Mouse (Mus musculus) kidney, adult 11 months (tissue): ENCODE results near the gene Zyx.

Experiments used
- DNase-seq: peaks from one replicate; pipeline ENCODE4 v3.0.0; 2022

Gene Zyx

DNA sequence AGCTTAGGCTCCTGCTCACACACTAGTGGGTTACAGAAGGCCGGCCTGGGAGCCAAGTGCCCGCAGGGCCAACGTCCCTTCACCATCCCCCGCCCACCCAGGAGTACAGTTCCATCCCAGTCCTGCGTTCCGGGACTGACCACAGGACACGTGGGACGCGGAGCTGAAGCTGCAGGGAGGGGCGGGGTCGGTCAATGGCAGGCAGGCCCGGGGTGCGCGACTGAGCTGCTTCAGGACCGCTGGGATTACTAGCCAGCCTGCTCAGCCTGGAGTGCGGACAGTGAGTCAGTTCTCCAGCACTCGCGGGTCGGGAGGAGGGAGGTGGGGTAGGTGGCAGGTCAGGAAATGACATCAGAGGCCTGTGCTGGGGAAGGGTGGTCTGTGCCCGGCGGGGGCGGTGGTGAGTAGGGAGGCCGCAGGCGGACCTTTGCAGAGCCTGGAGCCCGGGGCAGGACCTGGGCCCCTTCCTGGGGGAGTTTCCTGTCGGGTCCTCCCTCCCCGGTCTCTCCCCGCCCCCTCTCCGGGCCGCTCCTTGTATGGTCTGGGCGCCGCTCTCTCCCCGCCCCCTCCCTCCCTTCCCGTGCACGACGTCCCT, at the start of gene Zyx:
Gene Zyx, plus strand, starts transcription at position 205 of the 595 bp plus-strand sequence.
- DNase-seq, result peak; percentile 94

DNA sequence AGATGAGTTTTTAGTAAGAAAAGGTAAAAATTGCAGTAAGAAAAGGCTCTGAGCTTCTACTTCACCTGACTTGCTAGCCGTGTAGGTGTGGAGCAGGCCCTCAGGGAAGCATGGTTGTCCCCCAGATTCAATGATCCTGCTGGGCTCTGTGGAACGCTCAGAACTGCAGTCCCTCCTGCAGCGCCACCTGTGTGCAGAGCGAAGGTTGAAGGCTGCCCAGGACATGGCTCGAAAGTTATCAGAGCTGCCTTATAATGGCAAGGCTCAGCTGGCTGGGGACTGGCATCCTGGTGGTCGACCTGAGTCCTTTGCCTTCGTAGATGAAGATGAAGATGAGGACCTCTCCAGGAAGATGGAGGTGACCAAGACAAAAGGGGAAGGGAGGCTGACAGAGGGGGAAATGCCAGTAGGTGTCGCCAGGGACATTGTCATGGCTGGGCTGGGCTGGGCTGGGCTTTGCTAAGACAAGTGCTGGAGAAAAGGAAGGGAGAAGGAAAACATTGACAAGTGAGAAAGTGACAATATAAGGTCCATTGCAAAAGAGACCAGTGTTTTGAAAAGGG, 39.5 kb upstream of the Zyx start:
- no peak for DNase-seq

DNA sequence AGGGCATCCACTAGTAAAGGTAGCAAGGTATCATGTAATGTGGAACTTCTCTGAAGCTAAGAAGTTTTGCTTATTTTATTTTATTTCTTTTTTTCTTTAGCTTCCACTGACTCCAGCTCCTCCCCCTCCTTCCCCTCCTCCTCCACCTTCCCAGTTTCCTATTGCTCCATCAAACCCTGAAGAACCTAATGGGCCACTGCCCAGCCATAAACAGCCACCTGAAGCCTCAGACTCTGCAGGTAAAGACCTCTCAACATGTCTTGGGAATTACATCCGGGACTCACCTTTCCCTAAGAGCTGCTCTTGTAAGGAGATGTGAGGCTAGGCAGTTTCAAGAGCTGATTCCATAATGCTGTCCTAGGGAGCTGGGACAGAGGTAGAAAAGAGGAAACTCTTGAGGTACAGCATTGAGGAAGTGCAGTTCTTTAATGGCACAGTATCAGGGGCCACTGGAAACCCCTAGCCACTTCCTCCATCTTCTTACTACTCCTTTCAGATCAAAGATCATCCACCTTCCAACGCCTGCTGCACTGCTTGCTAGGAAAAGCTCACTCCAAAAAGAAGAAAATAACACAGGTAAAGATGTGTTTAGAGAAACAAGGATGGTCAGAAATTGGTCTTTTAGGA, 38.9 kb upstream of the Zyx start:
- no peak for DNase-seq

DNA sequence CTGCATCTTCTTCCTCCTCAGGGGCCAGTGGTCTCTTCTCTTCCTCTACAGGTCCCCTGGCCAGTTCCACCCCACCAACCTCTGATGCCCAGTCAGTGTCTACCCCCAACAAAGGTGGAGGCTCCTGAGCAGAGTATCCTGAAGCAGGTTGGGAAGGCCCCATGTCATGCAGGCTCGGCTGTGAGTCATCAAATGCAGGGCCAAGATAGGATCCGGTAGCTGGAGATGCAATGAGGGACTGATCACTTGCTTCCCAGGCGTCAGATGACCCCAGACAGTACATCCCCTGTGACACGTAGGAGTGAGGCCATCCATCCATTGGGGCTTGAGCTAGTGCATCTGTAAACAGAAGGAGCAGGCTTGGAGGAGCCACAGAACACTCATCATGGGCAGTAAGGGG, 31.1 kb upstream of the Zyx start:
- no peak for DNase-seq

DNA sequence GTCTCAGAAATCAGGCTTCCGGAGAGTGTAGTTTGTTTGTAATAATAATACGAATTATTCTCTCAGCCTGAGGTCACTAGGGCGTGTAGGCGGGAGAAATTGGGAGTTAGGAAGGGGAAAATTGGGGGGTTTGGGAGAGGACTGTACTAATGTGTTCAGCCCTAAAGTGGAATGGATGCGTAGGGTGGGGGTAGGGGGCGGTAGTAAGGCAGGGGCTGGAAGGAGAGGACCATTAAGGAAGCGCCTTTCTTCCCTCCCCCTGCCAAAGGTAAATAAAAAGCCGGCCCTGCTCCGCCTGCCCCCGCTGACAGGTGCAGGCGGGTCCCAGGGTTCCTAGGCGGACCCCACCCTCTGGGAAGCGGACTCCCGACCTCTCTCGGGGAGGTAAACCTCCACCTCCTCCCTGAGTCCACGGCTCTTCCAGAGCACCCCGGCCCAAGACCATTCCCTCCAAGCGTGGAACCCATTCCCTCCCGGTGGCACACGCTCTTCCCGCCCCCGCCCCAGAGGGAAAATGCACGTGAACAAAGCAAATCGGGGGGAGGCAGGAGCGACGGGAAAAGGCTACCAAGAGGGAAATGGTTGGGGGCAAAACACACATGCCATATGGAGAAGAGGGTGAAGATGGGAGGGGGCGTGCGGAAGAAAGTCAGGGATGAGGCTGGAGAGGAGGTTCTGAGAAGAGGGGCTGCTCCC, 25.9 kb upstream of the Zyx start:
- DNase-seq, result no peak

DNA sequence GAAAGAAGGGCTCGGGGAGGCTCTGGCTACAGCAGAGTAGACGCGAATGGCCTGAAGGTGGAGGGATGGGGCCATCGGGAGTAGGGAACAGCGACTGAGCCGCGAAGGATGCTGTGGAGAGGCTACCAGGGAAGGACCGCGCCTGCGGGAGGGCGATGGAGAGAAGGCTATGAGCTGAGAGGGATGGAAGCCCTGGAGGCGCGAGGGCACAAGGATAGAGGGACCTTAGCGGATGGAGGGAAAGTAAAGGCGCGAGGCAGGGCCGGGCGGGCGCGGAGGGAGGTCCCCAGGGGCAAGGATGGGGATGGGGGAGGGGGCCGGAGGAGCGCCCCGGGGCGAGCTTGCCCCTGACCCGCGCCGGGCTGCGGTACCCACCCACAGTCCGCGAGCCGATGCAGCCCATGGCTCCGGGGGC, 25.4 kb upstream of the Zyx start:
- no peak for DNase-seq

DNA sequence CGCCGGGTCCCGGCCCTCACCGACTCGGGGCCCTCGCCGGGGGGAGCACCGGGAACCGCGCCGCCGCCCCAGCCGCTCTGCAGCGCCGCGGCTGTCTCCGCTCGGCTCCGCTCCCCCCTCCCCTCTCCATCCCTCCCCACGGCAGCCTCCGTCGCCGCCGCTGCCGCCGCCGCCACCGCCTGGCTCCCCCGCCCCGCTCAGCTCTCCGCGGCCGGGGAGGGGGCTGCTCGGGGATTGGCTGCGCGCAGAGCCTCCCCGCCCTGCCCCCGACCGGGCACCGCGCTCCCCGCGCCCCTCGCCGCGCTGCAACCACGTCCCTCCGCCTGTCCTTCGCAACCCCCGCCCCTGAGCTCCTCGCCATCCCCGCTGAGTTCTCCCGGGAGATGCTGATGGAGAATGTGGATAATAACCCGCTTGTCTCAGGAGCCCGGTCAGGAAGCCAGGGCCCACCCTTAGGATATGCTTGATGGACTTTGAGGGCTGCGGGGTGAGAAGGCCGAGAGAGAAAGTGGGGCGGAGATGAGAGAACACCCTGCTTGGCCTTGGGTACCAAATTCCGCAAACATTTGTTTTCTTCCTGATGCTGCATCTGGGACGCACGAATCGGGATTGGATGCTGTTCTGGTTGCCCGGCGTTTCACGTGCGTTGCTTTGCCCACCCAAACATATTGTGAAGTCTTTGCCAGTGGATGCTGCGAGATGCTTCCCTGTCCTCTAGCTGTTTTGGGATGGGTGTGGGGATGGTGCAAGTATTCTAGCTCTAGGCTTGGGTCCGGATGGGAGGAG, 24.8 kb upstream of the Zyx start, which contains the start of gene Fam131b:
Gene Fam131b, minus strand, starts transcription at position 162 of the 786 bp plus-strand sequence.
- DNase-seq, result no peak

DNA sequence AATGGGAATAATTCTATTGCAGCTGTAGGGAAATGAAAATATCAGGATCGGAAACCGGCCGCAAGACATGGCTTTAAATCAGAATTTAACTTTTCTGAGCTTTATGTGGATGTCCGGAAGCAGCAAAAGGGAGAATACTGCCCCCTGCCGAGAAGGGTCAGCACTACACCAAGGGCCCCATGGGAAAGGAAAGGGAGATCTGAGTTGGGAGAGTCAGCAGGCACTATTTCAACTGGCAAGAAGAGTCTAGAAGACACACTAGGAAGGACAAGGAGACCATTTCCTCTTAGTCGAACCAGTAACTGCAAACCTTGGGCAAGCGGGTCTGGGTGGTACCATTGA, 24.2 kb upstream of the Zyx start:
- DNase-seq, result peak; percentile 39

DNA sequence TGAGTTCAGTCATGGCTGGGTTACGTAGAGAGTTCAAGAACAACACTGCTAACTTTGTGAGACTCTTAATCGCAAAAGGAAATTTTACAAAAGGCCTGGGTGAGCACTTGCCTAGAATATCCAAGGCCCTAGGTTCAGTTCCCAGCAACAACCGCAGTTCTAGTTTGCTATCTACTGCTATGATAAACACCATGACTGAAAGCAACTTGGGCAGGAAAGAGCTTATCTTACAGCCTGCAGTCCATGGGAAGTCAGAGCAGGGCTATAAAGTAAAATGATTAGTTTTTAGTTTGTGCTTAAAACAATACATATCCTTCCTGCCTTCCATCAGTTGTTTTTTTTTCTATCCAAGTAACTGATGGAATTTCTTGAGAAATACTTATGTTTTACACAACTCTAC, 22.9 kb upstream of the Zyx start:
- no peak for DNase-seq

DNA sequence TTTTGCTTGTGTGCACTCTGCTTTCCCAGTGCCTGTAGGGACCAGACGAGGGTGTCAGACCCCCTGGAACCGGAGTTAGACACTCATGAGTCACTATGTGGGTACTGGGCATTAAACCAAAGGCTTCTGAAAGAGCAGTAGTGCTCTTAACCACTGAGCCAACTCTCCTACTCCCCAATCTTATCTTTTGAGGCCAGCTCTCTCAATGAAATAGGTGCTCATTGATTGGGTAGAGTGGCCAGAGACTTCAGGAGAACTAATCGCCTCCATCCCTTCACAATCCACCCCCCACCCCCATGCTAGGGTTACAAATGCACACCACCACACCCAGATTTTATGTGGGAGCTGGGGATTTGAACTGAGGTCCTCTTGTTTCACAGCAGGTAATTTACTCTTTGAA, 20.7 kb upstream of the Zyx start:
- no peak for DNase-seq

DNA sequence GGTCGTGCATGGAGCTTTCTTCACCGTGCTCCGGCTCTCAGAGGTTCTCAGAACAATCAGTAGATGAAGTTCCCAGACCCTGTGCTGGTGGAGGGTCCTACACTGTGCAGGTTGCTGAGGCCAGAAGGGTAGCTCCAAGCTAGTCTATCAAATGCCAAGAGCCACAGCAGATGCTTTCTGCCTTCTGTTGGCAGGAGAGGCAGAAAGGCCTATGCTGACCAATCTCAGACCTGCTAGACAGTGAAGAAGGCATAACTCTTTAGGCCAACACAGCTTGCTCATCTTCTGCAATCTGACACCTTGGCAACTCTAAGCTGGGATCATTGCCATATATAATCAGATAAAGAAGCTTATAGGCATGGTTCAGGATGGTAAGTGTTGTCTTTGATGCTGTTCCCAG, 19.2 kb upstream of the Zyx start:
- no peak for DNase-seq

DNA sequence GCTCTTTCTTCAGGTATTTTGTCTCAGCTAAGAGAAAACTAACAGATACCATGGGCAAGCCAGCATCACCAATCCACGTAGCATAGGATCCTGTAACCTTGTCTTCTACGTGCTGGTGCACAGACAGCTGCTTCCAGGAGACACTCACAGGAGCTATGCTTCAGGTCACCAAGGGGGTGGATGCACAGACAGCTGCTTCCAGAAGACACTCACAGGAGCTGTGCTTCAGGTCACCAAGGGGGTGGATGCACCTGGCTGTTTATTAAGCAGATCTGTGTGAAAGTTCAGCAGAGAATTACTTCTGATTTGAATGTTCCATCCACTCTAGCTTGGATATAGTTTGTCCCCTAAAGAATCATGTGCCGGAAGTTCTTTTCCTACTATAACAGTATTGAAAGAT, 18.5 kb upstream of the Zyx start:
- DNase-seq, result no peak

DNA sequence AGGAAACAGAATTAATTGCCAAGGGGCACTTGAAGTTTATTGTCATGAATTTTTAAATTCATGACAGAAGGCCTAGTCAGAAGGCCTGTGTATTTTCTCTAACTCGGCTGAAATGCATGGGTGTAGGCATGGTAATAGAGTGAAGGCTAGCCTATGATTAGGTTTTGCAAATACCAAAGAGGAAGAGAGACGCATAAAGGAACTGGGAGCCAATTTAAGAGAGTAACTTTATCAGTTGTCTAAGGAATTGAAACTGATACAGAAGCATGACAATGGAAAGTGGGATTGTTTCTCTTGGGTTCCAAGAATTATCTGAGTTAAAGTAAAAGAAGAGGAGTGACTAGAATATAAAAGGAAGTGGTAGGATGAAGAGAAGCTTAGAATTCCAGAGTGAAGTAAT, 10.2 kb upstream of the Zyx start:
- DNase-seq, result no peak

DNA sequence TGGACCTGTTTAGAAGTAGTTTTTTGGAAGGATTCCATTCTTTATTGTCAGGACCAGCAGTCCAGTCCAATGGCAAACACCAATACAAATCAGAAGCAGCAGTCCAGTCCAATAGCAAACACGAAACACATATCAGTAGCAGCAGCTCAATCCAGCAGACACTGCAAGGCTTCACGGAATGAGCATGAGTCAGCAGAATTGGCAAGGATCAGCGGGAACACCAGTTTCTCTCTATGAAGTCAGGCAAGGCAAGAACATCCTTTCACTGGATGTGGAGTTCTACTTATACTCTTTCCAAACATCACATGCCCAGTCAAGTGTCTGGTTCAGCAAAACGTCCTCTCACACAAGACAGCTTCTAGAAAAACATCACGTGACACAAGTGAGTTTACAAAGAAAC, 9.4 kb upstream of the Zyx start:
- no peak for DNase-seq

DNA sequence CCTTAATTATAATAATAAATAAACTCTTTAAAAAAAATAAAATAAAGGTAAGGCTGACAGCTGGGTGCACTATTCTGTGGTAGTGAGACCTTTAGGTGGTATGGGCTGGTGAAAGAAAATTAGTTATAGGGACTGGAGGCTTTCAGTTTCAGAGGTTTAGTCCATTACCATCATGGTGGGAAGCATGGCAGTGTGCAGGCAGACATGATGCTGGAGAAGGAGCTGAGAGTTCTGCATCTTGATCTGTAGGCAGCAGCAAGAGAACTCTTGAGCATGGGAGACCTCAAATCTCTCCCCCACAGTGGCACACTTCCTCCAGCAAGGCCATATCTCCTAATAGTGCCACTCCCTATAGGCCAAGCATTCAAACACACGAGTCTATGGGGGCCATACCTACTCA, 7.3 kb upstream of the Zyx start:
- no peak for DNase-seq

DNA sequence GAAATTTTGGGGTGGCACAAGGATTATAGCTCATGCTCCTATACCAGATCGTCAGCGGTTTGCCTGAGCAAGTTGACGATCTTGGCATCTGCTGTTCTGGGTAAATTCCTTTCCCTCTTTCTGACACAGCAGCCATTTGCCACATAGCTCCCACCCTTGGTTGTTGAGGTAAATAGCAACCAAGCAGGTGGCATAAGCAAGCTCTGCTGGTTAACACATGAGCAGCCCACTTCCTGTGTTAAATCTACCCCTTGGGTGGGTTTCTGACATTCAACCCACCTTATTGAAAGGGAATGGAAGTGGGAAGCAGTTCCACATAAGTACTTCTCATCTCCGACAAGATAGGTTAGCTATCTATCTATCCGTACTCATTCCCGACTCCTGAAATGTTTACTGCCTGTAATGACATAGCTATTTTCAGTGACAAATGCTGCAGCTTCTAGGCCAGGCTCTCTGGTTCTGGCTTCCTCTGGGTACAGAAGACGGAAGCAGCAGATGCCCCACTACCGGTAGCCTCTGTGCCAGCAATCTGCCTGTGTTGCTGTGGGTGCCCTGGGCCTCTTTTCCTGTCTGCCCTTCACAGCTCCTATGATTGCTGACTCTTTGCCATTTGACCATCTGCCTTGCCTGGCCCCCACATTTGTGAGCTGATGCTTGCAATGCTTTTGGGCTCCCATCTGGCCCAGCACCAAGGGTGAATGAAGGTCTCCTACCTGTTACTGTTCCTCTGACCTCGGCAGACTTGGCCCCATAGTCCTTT, 5.9 kb upstream of the Zyx start:
- DNase-seq, result no peak

DNA sequence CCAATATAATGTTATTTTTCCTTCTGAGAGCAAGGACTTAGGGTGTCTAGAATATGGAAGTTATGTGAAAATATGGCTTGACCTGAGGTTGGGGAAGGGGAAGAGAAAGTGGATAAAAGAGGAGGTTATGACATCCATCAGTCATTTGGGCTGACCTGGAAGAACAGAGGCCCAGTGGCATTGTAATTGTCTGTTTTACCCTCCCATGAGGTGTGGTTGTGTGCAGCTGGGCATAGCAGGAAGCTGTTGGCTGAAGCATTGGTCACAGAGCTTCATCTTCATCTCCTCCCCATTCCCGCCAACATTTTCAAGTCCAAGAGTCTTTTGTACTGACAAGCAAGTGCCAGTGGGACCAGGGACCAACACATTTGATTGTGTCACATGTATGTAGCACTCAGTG, 5.2 kb upstream of the Zyx start:
- DNase-seq, result no peak

DNA sequence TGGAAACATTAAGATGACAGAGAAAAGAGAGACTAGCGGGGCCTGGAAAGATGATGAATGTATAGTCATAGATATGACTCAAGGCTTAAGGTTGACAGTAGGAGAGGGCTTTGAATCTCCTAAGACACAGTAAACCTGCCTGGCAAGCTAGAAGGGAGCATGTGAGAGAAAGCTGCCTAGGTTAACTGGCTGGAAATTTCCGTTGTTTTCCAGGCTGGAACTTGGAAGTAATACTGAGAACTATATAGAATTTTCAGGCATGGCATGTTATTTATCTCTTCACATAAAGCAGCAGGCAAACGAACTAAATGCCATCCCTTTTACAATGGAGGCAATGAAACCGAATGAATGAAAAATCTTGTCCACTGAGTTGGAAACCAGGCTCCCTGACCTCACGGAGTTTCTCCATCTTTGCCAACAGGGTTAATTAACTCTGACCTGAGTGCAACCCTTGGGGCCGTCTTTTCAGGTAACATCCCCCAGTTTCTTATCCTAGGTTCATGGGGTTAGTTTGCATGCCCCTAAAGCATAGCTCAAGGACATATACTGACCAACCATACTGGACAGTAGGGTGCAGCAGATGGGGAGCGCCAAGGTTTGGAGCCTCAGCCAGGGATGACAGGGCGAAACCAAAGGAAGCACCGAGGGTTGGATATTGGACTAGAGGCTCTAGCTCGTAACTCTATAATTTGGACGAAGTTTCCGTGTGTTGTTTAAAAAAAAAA, 987 bp upstream of the Zyx start:
- DNase-seq, result no peak

DNA sequence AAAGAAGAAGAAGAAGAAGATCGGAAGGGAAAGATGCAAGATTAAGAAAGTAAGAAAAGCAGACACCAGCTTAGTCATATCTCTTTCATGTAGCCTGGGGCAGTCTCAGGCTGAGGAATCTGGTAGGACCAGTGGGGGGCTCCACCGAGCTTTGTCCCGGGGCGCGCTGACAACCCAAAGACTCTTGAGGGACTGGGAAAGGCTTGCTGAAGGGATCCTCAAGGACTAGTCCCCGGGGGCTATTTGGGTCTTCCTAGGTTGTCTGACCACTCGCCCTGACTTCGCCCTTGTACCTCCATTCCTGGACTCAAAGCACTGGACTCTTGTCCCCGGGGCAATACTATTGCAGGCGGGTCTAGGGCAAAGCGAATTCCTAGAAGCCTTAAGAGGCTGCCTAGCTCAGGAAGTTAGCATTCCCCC, 414 bp upstream of the Zyx start:
- DNase-seq, result no peak

DNA sequence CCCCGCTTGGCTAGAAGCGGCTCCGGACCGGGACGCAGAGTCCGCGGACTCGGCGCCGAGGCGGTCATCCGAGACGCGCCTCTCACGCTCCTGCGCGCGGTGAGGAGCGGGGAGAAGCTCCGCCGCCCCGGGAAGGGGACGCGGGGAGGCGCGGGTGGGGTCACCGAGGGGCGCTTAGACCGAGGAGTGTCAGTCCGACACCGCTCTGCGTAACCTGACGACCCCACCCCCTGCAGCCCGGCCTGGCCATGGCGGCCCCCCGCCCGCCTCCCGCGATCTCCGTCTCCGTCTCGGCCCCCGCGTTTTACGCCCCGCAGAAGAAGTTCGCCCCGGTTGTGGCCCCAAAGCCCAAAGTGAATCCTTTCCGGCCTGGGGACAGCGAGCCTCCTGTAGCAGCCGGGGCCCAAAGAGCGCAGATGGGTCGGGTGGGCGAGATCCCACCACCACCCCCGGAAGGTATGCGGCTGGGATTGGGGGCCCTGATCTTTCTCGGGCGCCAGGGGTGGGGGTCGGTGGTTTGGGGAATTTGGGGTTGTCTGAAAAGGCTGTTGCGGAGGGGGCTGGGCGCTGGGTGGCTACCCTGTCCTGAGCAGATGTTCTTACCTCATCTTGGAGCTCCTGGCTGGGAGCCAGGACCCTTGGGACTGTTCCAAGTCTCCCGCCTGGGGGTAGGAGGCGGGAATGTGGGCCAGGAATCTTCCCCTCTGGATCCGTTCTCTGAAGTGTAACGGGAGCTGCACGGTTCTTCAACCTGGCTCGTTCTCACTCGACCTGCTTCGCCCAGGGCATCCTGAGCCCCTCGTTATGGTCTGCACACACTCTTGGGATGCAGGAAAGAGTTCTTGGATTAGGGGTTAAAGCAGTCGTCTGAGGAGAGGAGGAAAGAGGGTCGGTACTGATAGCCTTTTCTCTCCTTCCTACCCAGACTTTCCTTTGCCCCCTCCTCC, 864 bp downstream of the Zyx start:
- peak; percentile 90 for DNase-seq
